Mouse (Mus musculus) forebrain, embryonic 16.5 days (tissue): Measurements from ENCODE around the gene Otulin. TPM values are rescaled to one million over a fixed set of nuclear protein-coding genes. Genes with fewer than 3 reads are reported as not detected.

Source experiments
- ATAC-seq: fragments of 200-750 bp; cut with Nextera tagmentation; 2 replicates; pipeline ENCODE4 v1.8.0; 2017; ENCODE audit warnings: mild to moderate bottlenecking, moderate library complexity
- H3K27ac ChIP-seq: fragments of 300-500 bp; sonication (generic); 2 replicates; pipeline ENCODE4 v1.5.1; 2014; ENCODE audit warnings: low read length, control low read depth
- H3K27me3 ChIP-seq: fragments of 300-500 bp; sonication (generic); replicated peaks from 2 replicates; pipeline ENCODE4 v1.6.1; 2014; ENCODE audit warnings: low read length; ENCODE audit not compliant: control insufficient read depth, insufficient read depth
- H3K36me3 ChIP-seq: fragments of 300-500 bp; sonication (generic); 2 replicates; pipeline ENCODE4 v1.6.1; 2014; ENCODE audit not compliant: control insufficient read depth, insufficient read depth
- H3K4me1 ChIP-seq: fragments of 300-500 bp; sonication (generic); replicated peaks from 2 replicates; pipeline ENCODE4 v1.6.1; 2014; ENCODE audit warnings: low read length; ENCODE audit not compliant: control insufficient read depth, insufficient read depth
- H3K4me2 ChIP-seq: fragments of 300-500 bp; sonication (generic); 2 replicates; pipeline ENCODE4 v1.6.1; 2014; ENCODE audit warnings: mild to moderate bottlenecking, low read length, control low read depth
- H3K4me3 ChIP-seq: fragments of 300-500 bp; sonication (generic); replicated peaks from 2 replicates; pipeline ENCODE4 v1.5.1; 2014; ENCODE audit warnings: mild to moderate bottlenecking, low read length, control low read depth
- H3K9ac ChIP-seq: fragments of 300-500 bp; sonication (generic); replicated peaks from 2 replicates; pipeline ENCODE4 v1.6.1; 2014; ENCODE audit warnings: low read depth, low read length, control low read depth
- H3K9me3 ChIP-seq: fragments of 300-500 bp; sonication (generic); 2 replicates; pipeline ENCODE4 v1.6.1; 2016; ENCODE audit warnings: low read length; ENCODE audit not compliant: control insufficient read depth
- WGBS: fragments of 180-500 bp; shearing (Covaris S2); extraction: QIAGEN DNeasy Blood & Tissue Kit; methylation state at CpG from one replicate; pipeline ENCODE4 v1.1.7; 2014; 5-methylcytosine and 5-hydroxymethylcytosine counted together
- polyA plus RNA-seq: library from polyadenylated mRNA; unstranded; fragments of >200 nt; fragmentation: Nextera tagmentation; extraction: Ambion mirVana; gene quantifications from 2 replicates; pipeline ENCODE4 v1.2.1, GENCODE M21; 2015

The Otulin gene
- polyA plus RNA-seq, 1 experiment from 2014 or later = 28.0 TPM

DNA sequence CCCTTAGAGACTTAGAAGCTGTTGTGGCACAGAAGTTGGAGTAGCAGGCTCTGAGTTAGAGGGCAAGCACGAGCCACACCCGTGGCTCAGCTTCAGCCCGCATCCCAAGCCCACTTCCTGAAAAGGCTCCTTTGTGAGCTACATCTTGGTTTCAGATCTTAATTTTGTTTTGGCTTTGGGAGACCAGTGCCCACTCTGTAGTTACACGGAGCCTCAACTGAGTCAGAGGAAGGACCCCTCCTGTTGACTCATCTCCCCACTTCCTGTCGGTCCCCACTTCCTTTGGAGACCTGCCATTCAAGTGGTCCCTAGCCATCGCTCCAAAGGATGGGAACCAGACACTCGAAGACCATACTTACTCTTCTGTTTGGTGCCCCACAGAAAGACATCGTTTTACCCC, 112.5 kb downstream of the Otulin start:
- Histone ChIP-seq H3K27ac (no peak overlapping the region), H3K4me3 (no peak overlapping the region), H3K36me3 (no peaks in the 10 kb centered on the region), H3K4me2 (no peak overlapping the region), H3K4me1 (no peaks in the 10 kb centered on the region; the same call in 1 of the 2 replicates), H3K9me3 (no peaks in the 10 kb centered on the region), H3K9ac (no peak overlapping the region), H3K27me3 (no peaks in the 10 kb centered on the region)
- ATAC-seq = no peak
- 85% methylated on average over 8 of the region's 8 CpGs for WGBS

DNA sequence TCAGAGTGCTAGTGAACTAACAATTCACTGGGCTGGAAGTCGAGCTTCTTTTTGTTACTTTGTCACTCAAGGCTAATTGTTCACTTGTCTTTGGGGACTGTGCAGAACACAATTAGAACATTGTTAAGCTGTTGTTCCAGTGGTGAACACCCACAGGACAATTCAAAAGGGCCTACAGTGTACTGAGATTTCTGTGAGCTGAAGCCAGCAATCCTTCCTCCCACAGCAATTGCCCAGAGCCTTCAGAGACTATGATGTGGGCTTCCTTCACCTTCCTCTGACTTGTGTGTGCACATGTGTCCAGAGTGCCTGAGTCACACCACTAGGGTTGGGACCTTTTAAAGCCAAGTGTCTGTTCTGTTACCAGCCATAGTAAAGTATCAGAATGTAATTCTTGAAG, 113.6 kb downstream of the Otulin start:
- ATAC-seq = no peak
- H3K9me3 ChIP-seq = no peaks in the 10 kb centered on the region
- H3K9ac ChIP-seq = no peak overlapping the region
- 14% methylated on average over 1 of the region's 1 CpGs for WGBS
- H3K4me3 ChIP-seq = no peak overlapping the region
- H3K4me2 ChIP-seq = no peak overlapping the region
- H3K36me3 ChIP-seq = no peaks in the 10 kb centered on the region
- no peaks in the 10 kb centered on the region for H3K27me3 ChIP-seq
- no peak overlapping the region for H3K27ac ChIP-seq
- H3K4me1 ChIP-seq = no peaks in the 10 kb centered on the region; the same call in 1 of the 2 replicates

- ATAC-seq = no peak
- 96% methylated on average over 17 of the region's 17 CpGs for WGBS
- no peaks in the 10 kb centered on the region; the same call in 1 of the 2 replicates for H3K4me1 ChIP-seq
Observed at GRCm38 (mm10) chr15:27508982-27509381, 121.5 kb downstream of the Otulin start.

GRCm38 (mm10) chr15:27508169-27508568, 122.3 kb downstream of the Otulin start:
- Histone ChIP-seq H3K9ac (no peak overlapping the region), H3K4me1 (peaks cover 3% of the 10 kb centered on the region; the same call in 1 of the 2 replicates), H3K4me2 (no peak overlapping the region), H3K36me3 (no peaks in the 10 kb centered on the region), H3K4me3 (no peak overlapping the region), H3K27ac (no peak overlapping the region), H3K27me3 (no peaks in the 10 kb centered on the region), H3K9me3 (no peaks in the 10 kb centered on the region)
- 88% methylated on average over 7 of the region's 7 CpGs for WGBS
- no peak for ATAC-seq

More at GRCm38 (mm10) chr15:27508982-27509381, 121.5 kb downstream of the Otulin start:
- no peaks in the 10 kb centered on the region for H3K9me3 ChIP-seq
- H3K4me3 ChIP-seq = no peak overlapping the region
- no peaks in the 10 kb centered on the region for H3K36me3 ChIP-seq
- H3K27me3 ChIP-seq = no peaks in the 10 kb centered on the region
- no peak overlapping the region for H3K9ac ChIP-seq
- no peak overlapping the region for H3K4me2 ChIP-seq
- H3K27ac ChIP-seq = no peak overlapping the region

DNA sequence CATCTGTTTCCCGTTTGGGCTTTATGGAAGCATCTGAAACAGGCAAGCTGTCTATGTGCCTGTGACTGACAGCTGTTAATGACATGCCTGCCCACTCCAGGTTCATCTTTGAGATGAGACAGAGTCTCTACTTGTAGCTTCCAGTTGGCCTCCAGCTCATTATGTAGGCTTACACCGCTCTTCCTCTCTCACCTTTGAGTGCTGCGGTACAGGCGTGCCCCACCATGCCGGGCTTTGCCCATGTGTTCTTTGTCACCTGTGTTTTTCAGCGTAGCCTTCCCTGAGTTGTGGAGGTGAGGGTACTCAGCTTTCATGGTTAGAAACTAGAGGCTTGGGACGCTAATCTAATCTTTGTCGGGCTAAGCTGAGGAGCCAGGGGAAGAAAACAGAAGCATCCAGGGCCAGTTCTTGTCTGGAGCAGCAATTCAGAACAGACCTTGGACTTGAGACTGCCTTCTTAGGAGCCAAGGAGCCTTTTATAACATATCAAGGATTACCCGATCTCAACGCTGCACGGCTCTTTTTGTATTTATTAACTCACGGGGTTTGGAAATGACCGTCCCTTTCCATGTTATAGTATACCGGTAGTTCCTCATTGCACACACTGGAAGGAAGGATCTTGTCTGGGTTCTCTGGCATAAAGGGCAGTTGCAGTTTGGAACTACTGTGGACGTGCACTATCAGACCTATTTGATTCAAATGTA, 123.4 kb downstream of the Otulin start:
- ATAC-seq = no peak
- no peak overlapping the region for H3K9ac ChIP-seq
- no peaks in the 10 kb centered on the region for H3K9me3 ChIP-seq
- H3K36me3 ChIP-seq = no peaks in the 10 kb centered on the region
- 95% methylated on average over 15 of the region's 15 CpGs for WGBS
- no peaks in the 10 kb centered on the region for H3K27me3 ChIP-seq
- H3K4me1 ChIP-seq = peaks cover 4% of the 10 kb centered on the region; the same call in 1 of the 2 replicates
- H3K4me3 ChIP-seq = no peak overlapping the region
- no peak overlapping the region for H3K27ac ChIP-seq
- no peak overlapping the region for H3K4me2 ChIP-seq

DNA sequence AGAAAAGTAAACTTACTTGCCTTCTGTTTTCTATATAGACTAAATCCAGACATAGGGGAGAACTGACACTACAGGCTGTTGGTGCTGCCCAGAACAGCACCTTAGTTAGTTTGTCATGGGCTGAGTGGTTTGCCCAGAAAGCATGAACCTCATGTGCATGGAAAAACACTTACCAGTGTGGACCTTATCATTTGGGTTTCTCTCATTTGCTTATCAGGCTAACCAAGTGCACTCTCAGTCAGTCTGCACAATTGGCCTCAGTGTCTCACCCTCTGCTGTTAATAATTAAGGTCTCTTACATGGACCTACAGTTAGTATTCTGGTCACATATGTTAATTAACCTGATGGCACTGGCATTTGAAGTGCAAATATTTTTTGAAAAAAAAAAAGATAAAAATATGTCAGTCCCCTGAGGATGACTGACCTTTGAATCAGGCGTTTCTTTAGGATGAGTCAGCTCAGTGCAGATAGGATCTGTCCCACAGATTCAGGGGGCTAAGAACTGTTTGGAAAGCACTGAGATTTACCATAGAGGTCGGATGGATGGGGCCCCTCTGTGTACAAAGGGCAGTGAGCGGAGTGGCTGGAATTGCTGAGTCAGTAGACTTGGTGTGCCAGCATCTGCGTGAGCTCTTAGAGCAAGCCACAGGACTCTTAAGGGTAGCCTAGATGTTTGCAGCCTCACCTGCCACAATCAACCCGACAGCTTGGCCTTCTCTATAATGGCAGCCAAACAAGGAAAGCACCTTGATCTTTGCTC, 124.2 kb downstream of the Otulin start:
- Histone ChIP-seq H3K4me2 (no peak overlapping the region), H3K36me3 (no peaks in the 10 kb centered on the region), H3K9me3 (no peaks in the 10 kb centered on the region), H3K27ac (no peak overlapping the region), H3K4me1 (peaks cover 4% of the 10 kb centered on the region; the same call in 1 of the 2 replicates), H3K27me3 (no peaks in the 10 kb centered on the region), H3K4me3 (no peak overlapping the region), H3K9ac (no peak overlapping the region)
- 74% methylated on average over 5 of the region's 5 CpGs for WGBS
- no peak for ATAC-seq

- no peak overlapping the region for H3K4me3 ChIP-seq
- 87% methylated on average over 20 of the region's 20 CpGs for WGBS
Observed at GRCm38 (mm10) chr15:27503801-27504730, 126.4 kb downstream of the Otulin start.

DNA sequence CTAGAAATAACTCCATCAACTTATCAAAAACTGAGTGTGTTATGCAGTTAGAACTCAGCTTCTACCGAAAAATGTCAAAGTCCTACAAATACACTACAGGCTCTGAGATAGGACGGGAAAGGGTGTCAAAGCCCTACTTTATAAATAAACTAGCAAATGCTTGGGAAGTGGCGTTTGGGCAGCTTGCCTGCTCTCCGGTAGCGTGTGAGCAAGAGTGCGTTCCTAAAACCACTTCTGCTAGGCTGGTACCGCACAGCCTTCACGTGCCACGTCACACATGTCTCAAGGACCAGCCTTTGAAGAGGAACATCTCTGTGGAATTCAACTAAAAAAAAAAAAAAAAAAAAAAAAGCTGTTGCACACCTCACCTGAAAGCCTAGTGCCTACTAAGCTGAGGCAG, 127.3 kb downstream of the Otulin start:
- Histone ChIP-seq H3K4me2 (no peak overlapping the region), H3K27me3 (no peaks in the 10 kb centered on the region), H3K4me1 (peaks cover 4% of the 10 kb centered on the region; the same call in 1 of the 2 replicates), H3K36me3 (no peaks in the 10 kb centered on the region), H3K4me3 (no peak overlapping the region), H3K9ac (no peak overlapping the region), H3K27ac (no peak overlapping the region), H3K9me3 (no peaks in the 10 kb centered on the region)
- 84% methylated on average over 9 of the region's 9 CpGs for WGBS
- no peak for ATAC-seq

More at GRCm38 (mm10) chr15:27503801-27504730, 126.4 kb downstream of the Otulin start:
- Histone ChIP-seq H3K4me1 (peaks cover 4% of the 10 kb centered on the region; the same call in 1 of the 2 replicates), H3K9me3 (no peaks in the 10 kb centered on the region), H3K27me3 (no peaks in the 10 kb centered on the region), H3K27ac (no peak overlapping the region), H3K9ac (no peak overlapping the region), H3K4me2 (no peak overlapping the region), H3K36me3 (no peaks in the 10 kb centered on the region)
- ATAC-seq = no peak

GRCm38 (mm10) chr15:27502338-27502737, 128.2 kb downstream of the Otulin start:
- ATAC-seq = no peak
- Histone ChIP-seq H3K4me1 (peaks cover 4% of the 10 kb centered on the region; the same call in 1 of the 2 replicates), H3K36me3 (no peaks in the 10 kb centered on the region), H3K9me3 (no peaks in the 10 kb centered on the region), H3K27me3 (no peaks in the 10 kb centered on the region), H3K4me2 (no peak overlapping the region), H3K27ac (no peak overlapping the region), H3K9ac (no peak overlapping the region), H3K4me3 (no peak overlapping the region)
- 86% methylated on average over 13 of the region's 13 CpGs for WGBS
